ENCODE assay signal across 20 mouse cellular contexts in the genomic region with DNA sequence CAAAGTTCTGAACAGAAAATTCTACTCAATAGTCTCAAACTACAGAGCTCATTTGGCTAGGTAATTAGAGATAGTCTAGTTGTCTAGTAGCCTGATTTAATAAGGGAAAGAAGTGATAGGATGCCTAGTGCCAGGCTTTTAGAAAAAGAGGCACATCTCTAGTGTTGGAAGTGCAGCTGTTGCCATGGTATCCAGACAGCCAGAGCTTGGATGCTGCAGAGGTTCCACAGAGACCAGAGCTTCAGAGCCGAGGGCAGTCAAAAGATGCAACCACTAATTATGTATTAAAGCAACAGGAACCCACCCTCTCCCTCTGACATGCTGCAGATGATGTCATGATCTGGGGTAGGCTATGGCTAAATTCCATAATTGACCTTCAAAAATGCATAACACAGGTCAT.
A peak's percentile ranks its signal among the peaks of the same experiment; 100 is the strongest.
DNase-seq lines count a peak whose midpoint lies in the region; ATAC-seq and TF ChIP-seq lines count a peak whose summit lies in the region.
"Had no signal": no experiment of that assay in that cellular context is flagged by ENCODE, and none has a peak within 500 bp of the region (broad histone marks: within the 10 kb centered on the region; RNA-seq: fewer than 3 reads in every experiment).

No protein-coding gene starts in this region.

- no peaks in the 10 kb centered on the region for H3K36me3 ChIP-seq in hindbrain, embryonic 12.5 days
- no peaks in the 10 kb centered on the region for H3K36me3 ChIP-seq in hindbrain, embryonic 11.5 days (ENCODE audit: control insufficient read depth, insufficient read depth, low read length)
- no peaks in the 10 kb centered on the region for H3K36me3 ChIP-seq in hindbrain, postnatal 0 days (ENCODE audit: insufficient read depth, low read length)
- no peaks in the 10 kb centered on the region for H3K36me3 ChIP-seq in liver, embryonic 11.5 days (ENCODE audit: control insufficient read depth, insufficient read depth, low read length)
- H3K36me3 ChIP-seq: G1E; liver, embryonic 13.5 days; midbrain, embryonic 12.5 days; neural tube, embryonic 13.5 days had no signal

- H3K4me1 ChIP-seq in hindbrain, embryonic 12.5 days: peaks cover 7% of the 10 kb centered on the region; the same call in 1 of the 2 replicates
- H3K4me1 ChIP-seq in hindbrain, embryonic 11.5 days (replicated peaks; ENCODE audit: control insufficient read depth, insufficient read depth, low read length): no peaks in the 10 kb centered on the region
- peaks cover 6% of the 10 kb centered on the region; the same call in 1 of the 2 replicates for H3K4me1 ChIP-seq in hindbrain, postnatal 0 days (ENCODE audit: insufficient read depth, low read length)
- H3K4me1 ChIP-seq in liver, embryonic 11.5 days (replicated peaks; ENCODE audit: control insufficient read depth, insufficient read depth, low read length): no peaks in the 10 kb centered on the region; the same call in 1 of the 2 replicates
- H3K4me1 ChIP-seq: liver, embryonic 13.5 days had no signal

- no peak overlapping the region for H3K4me2 ChIP-seq in hindbrain, embryonic 12.5 days (replicated peaks)
- no peak overlapping the region for H3K4me2 ChIP-seq in hindbrain, embryonic 11.5 days (replicated peaks; ENCODE audit: low read depth, low read length)
- H3K4me2 ChIP-seq in hindbrain, postnatal 0 days (ENCODE audit: low read depth, low read length): no peak overlapping the region
- H3K4me2 ChIP-seq in liver, embryonic 11.5 days: no peak overlapping the region
- H3K4me2 ChIP-seq: heart, embryonic 11.5 days; liver, embryonic 13.5 days; midbrain, embryonic 12.5 days; neural tube, embryonic 13.5 days had no signal

- TF ChIP-seq CTCF in hindbrain, postnatal 0 days (IDR thresholded peaks at IDR 0.05; ENCODE audit: low read depth): no peak

- intact Hi-C loops in heart, postnatal 10 days (cut with DNase I): no loop called here

- H3K27ac ChIP-seq in hindbrain, embryonic 12.5 days: no peak overlapping the region
- H3K27ac ChIP-seq in hindbrain, embryonic 11.5 days (ENCODE audit: low read depth, low read length): no peak overlapping the region
- no peak overlapping the region for H3K27ac ChIP-seq in hindbrain, postnatal 0 days
- no peak overlapping the region for H3K27ac ChIP-seq in liver, embryonic 11.5 days (ENCODE audit: low read depth, low read length)
- H3K27ac ChIP-seq: kidney, postnatal 0 days; liver, embryonic 13.5 days; midbrain, embryonic 12.5 days; neural tube, embryonic 13.5 days had no signal

- H3K27me3 ChIP-seq in hindbrain, embryonic 12.5 days: no peaks in the 10 kb centered on the region
- no peaks in the 10 kb centered on the region for H3K27me3 ChIP-seq in hindbrain, embryonic 11.5 days (ENCODE audit: control insufficient read depth, insufficient read depth, low read length)
- H3K27me3 ChIP-seq in hindbrain, postnatal 0 days (ENCODE audit: insufficient read depth, low read length): no peaks in the 10 kb centered on the region
- no peaks in the 10 kb centered on the region for H3K27me3 ChIP-seq in liver, embryonic 11.5 days (replicated peaks; ENCODE audit: control insufficient read depth, insufficient read depth, low read length)
- H3K27me3 ChIP-seq: liver, embryonic 13.5 days; neural tube, embryonic 13.5 days had no signal

- H3K4me3 ChIP-seq in hindbrain, embryonic 12.5 days: no peak overlapping the region
- H3K4me3 ChIP-seq in hindbrain, embryonic 11.5 days (ENCODE audit: low read depth, low read length): no peak overlapping the region
- no peak overlapping the region for H3K4me3 ChIP-seq in hindbrain, postnatal 0 days (ENCODE audit: low read length)
- no peak overlapping the region for H3K4me3 ChIP-seq in liver, embryonic 11.5 days (ENCODE audit: low read depth, low read length)
- H3K4me3 ChIP-seq: liver, embryonic 13.5 days; midbrain, embryonic 12.5 days; neural tube, embryonic 13.5 days had no signal

- peak; percentile 27; the same call in 1 of the 2 replicates for ATAC-seq in hindbrain, embryonic 12.5 days (ENCODE audit: low FRiP score)
- ATAC-seq in hindbrain, embryonic 11.5 days (ENCODE audit: low FRiP score): no peak
- ATAC-seq in hindbrain, postnatal 0 days: peak; percentile 86
- no peak for ATAC-seq in liver, embryonic 11.5 days (replicated peaks; ENCODE audit: low FRiP score)
- no peak for ATAC-seq in activated CD4-positive, CD25-positive, alpha-beta regulatory T cell, adult 4 months

- no peaks in the 10 kb centered on the region for H3K9me3 ChIP-seq in hindbrain, embryonic 12.5 days (replicated peaks)
- H3K9me3 ChIP-seq in hindbrain, embryonic 11.5 days (ENCODE audit: control insufficient read depth, low read length): no peaks in the 10 kb centered on the region
- no peaks in the 10 kb centered on the region for H3K9me3 ChIP-seq in hindbrain, postnatal 0 days (ENCODE audit: low read length)
- H3K9me3 ChIP-seq in liver, embryonic 11.5 days (ENCODE audit: control insufficient read depth, low read length): no peaks in the 10 kb centered on the region
- H3K9me3 ChIP-seq: G1E; liver, embryonic 13.5 days; midbrain, embryonic 12.5 days; neural tube, embryonic 13.5 days had no signal

- DNase-seq in hindbrain, embryonic 11.5 days (ENCODE audit: low spot score): no peak
- peak; percentile 14 for DNase-seq in right cerebral cortex, postnatal 14 days
- DNase-seq in right cerebral cortex, adult 2 months (ENCODE audit: low spot score in 2 of 2): no peak
- peak; percentile 69 for DNase-seq in hindbrain, postnatal 0 days (ENCODE audit: low spot score)
- no peak for DNase-seq in liver, embryonic 11.5 days (ENCODE audit: low spot score)
- DNase-seq in heart, postnatal 10 days: no peak
- DNase-seq: cerebellum, adult 18-20 months; gastrocnemius, postnatal 14 days; left cerebral cortex, postnatal 4 days; liver, embryonic 13.5 days; lung, postnatal 14 days; right cerebral cortex, adult 18-20 months; thymus, postnatal 14 days had no signal

- WGBS in hindbrain, embryonic 12.5 days: 4% methylated on average over 1 of the region's 1 CpGs
- WGBS in hindbrain, embryonic 11.5 days: 30% methylated on average over 1 of the region's 1 CpGs
- 15% methylated on average over 1 of the region's 1 CpGs for WGBS in hindbrain, postnatal 0 days
- WGBS in liver, embryonic 11.5 days: 50% methylated on average over 1 of the region's 1 CpGs

- H3K9ac ChIP-seq in hindbrain, embryonic 12.5 days: no peak overlapping the region
- no peak overlapping the region for H3K9ac ChIP-seq in hindbrain, embryonic 11.5 days (ENCODE audit: low read depth, low read length)
- no peak overlapping the region for H3K9ac ChIP-seq in hindbrain, postnatal 0 days (replicated peaks; ENCODE audit: low read length)
- H3K9ac ChIP-seq in liver, embryonic 11.5 days (ENCODE audit: low read depth, low read length): no peak overlapping the region
- H3K9ac ChIP-seq: liver, embryonic 13.5 days; midbrain, embryonic 12.5 days; neural tube, embryonic 13.5 days had no signal

Comparison
In these comparisons a context has a peak if more than half of its experiments do, and no peak if none do; other contexts are left out.
1. ATAC-seq: peak in hindbrain, embryonic 12.5 days (single experiment) and hindbrain, postnatal 0 days (single experiment); none in hindbrain, embryonic 11.5 days (single experiment), liver, embryonic 11.5 days (single experiment) and activated CD4-positive, CD25-positive, alpha-beta regulatory T cell, adult 4 months (single experiment).
2. DNase-seq: peak in right cerebral cortex, postnatal 14 days (single experiment) and hindbrain, postnatal 0 days (single experiment); none in hindbrain, embryonic 11.5 days (single experiment), right cerebral cortex, adult 2 months (0 of 2), liver, embryonic 11.5 days (single experiment) and heart, postnatal 10 days (0 of 2).